Mouse (Mus musculus): ENCODE measurements at regions not wholly inside any gene's neighbourhood (a gene's known extent, or its start where the extent isn't known, plus 50 kb on each side); places are given as distances from the start of the nearest gene placed in this dataset.
"Not testable (repeated sequence)": the region's sequence is repeated elsewhere in the genome, so short reads cannot be mapped to it uniquely, and the experiment has no call there.

- H3K4me2 ChIP-seq; H3K27ac ChIP-seq (replicated peaks); H3K4me3 ChIP-seq; H3K36me3 ChIP-seq; H3K4me1 ChIP-seq (replicated peaks); H3K9ac ChIP-seq; H3K9me3 ChIP-seq; H3K27me3 ChIP-seq; ATAC-seq (ENCODE audit: low FRiP score, low read depth): not testable (repeated sequence)
- 91% methylated on average over 2 of the region's 2 CpGs for WGBS
Measured at GRCm38 (mm10) chr14:52956515-52956914, 461.0 kb upstream of the Olfr1507 start.

GRCm38 (mm10) chr14:52944925-52945324 lies 449.4 kb upstream of the Olfr1507 start:
- H3K4me3 ChIP-seq; H3K4me2 ChIP-seq; H3K9ac ChIP-seq; H3K9me3 ChIP-seq; H3K27me3 ChIP-seq; H3K4me1 ChIP-seq (replicated peaks); ATAC-seq (ENCODE audit: low FRiP score, low read depth); H3K27ac ChIP-seq (replicated peaks); H3K36me3 ChIP-seq: not testable (repeated sequence)
- WGBS: no CpG with 5 or more reads among the region's 3 CpGs

- not testable (repeated sequence) for H3K4me1 ChIP-seq (replicated peaks); ATAC-seq (ENCODE audit: low FRiP score, low read depth); H3K27ac ChIP-seq (replicated peaks); H3K9me3 ChIP-seq; H3K9ac ChIP-seq; H3K4me3 ChIP-seq; H3K27me3 ChIP-seq; H3K36me3 ChIP-seq; H3K4me2 ChIP-seq
Measured at GRCm38 (mm10) chr14:52942438-52942837, 446.9 kb upstream of the Olfr1507 start.

DNA sequence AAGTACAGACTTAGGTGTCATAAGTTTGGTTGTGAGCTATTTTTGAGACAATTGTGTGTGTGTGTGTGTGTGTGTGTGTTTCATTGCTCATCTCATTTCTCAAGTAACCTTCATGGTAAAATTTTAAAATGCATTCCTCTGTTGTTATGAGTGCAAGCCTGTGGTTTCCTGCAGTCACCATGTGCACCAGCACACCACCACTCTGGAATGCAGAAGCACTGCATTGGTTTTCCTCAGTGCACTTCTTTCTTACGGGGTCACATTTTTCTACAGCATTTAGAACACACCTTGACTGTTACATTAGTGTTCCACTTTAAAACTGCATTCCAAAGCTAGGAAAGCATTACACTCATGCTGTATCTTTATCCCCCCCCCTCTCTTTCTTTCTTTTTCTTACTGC lies 446.2 kb upstream of the Olfr1507 start:
- not testable (repeated sequence) for H3K4me1 ChIP-seq (replicated peaks); H3K4me2 ChIP-seq; H3K9me3 ChIP-seq; H3K27ac ChIP-seq (replicated peaks); H3K27me3 ChIP-seq; H3K36me3 ChIP-seq; ATAC-seq (ENCODE audit: low FRiP score, low read depth); H3K9ac ChIP-seq; H3K4me3 ChIP-seq
- WGBS: no CpG with 5 or more reads among the region's 1 CpGs

DNA sequence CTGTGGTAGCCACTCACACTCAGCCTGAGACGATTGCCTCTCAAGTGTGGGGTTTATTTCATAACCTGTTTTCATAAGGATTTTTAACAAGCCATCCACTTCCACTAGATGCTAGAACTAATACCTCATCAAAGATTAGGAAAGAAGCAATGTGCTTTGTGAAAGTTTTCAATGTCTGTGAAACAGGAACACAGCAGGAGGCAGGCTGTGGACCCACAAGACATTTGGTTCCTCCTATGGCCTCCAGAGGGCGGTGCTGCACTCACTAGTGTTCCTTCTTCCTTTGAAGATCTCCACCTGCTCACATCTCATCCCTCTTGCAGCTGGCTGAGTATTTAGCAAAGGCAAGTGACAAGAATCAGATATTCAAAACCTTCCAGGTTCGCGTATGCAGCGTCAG lies 424.6 kb upstream of the Olfr1507 start:
- WGBS: no CpG with 5 or more reads among the region's 5 CpGs
- H3K9ac ChIP-seq; H3K36me3 ChIP-seq; H3K27ac ChIP-seq (replicated peaks); H3K4me1 ChIP-seq (replicated peaks); ATAC-seq (ENCODE audit: low FRiP score, low read depth); H3K9me3 ChIP-seq; H3K27me3 ChIP-seq; H3K4me3 ChIP-seq; H3K4me2 ChIP-seq: not testable (repeated sequence)

DNA sequence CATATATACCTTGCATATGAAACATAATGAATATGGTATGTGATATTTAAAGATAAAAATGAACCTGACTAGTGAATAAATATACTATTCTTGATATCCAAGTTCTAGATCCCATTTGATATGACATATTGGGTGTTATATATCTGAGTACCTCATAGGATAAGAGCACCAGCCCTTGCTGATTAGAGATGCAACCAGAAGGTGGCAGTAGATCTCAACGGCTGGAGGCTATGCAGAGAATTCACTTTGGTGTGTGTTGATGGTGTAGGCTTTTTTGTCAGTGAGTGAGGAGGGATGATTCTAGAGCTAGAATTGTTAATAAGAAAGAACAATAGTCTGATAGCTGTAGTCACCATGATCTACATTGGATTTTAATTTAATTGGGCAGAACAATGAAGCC lies 418.3 kb upstream of the Olfr1507 start:
- ATAC-seq (ENCODE audit: low FRiP score, low read depth): not testable (repeated sequence)
- no CpG with 5 or more reads among the region's 1 CpGs for WGBS

GRCm38 (mm10) chr14:52899629-52900028 lies 404.1 kb upstream of the Olfr1507 start:
- H3K4me2 ChIP-seq; H3K27me3 ChIP-seq; H3K9ac ChIP-seq; H3K27ac ChIP-seq (replicated peaks); H3K36me3 ChIP-seq; ATAC-seq (ENCODE audit: low FRiP score, low read depth); H3K4me1 ChIP-seq (replicated peaks); H3K9me3 ChIP-seq; H3K4me3 ChIP-seq: not testable (repeated sequence)
- no CpG with 5 or more reads among the region's 3 CpGs for WGBS

More for the DNA sequence above, 418.3 kb upstream of the Olfr1507 start:
- H3K9me3 ChIP-seq; H3K4me3 ChIP-seq; H3K27me3 ChIP-seq; H3K4me1 ChIP-seq (replicated peaks); H3K27ac ChIP-seq (replicated peaks); H3K9ac ChIP-seq; H3K36me3 ChIP-seq; H3K4me2 ChIP-seq: not testable (repeated sequence)

DNA sequence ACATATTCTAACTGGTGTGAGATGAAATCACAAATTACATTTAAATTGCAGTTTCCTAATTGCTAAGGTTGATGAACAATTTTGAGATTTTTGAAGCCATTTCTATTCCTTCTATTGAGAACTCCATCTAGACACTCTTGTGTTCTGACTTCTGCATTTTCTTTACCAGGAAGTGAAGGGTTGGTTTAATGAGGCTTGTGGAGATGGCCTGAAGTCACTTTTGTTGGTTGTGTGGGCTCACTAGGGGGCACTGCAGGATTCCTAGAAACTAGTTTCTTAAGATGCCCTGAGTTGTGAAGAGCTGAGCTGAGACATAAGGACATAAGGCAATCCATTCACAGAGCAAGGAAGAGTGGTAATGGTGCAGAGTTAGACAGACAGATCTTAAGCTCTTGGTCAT lies 402.8 kb upstream of the Olfr1507 start:
- ATAC-seq (ENCODE audit: low FRiP score, low read depth); H3K9ac ChIP-seq; H3K27me3 ChIP-seq; H3K4me3 ChIP-seq; H3K4me1 ChIP-seq (replicated peaks); H3K4me2 ChIP-seq; H3K9me3 ChIP-seq; H3K27ac ChIP-seq (replicated peaks); H3K36me3 ChIP-seq: not testable (repeated sequence)

DNA sequence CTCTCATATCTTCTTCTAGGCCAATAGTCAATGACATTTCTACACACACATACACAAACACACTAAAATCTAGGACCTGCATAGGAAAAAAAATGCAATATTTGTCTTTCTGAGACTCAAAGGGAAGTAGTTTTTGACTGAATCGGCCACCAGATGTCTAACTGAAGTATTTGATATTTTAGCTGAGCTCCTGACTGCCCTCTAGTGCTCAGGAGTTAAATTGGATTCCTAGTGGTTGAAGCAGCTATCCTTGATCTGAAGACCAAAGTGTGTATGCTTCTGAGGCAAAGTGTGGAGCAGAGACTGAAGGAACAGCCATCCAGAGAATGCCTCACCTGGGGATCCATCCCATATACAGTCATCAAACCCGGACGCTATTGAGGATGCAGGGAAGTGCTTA lies 384.4 kb upstream of the Olfr1507 start:
- not testable (repeated sequence) for ATAC-seq (ENCODE audit: low FRiP score, low read depth); H3K4me2 ChIP-seq; H3K27ac ChIP-seq (replicated peaks); H3K27me3 ChIP-seq; H3K4me3 ChIP-seq; H3K9ac ChIP-seq; H3K36me3 ChIP-seq; H3K9me3 ChIP-seq; H3K4me1 ChIP-seq (replicated peaks)
- WGBS: no CpG with 5 or more reads among the region's 3 CpGs

DNA sequence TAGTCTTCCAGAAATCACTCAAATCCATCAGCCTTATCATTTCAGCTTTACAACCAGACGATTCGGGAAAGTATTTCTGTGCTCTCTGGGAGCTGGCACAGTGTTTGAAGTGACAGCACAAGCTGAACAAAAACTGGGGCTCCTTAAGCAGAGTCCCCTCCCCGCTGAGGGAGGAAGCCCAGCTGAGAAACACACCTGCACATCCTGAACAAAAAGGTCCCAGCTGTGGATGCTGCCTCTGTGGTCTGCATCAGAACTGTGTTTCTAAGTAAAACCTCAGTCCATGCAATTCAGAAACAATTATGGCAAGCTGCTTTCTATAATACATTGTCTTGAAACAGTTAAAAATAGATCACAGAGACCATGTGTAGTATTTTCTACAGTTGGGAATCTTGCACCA lies 368.3 kb upstream of the Olfr1507 start:
- H3K4me3 ChIP-seq; H3K27ac ChIP-seq (replicated peaks); H3K9me3 ChIP-seq; H3K36me3 ChIP-seq; H3K9ac ChIP-seq; H3K4me1 ChIP-seq (replicated peaks); ATAC-seq (ENCODE audit: low FRiP score, low read depth); H3K27me3 ChIP-seq; H3K4me2 ChIP-seq: not testable (repeated sequence)
- no CpG with 5 or more reads among the region's 3 CpGs for WGBS

- not testable (repeated sequence) for H3K27ac ChIP-seq (replicated peaks); H3K4me1 ChIP-seq (replicated peaks); H3K4me3 ChIP-seq; ATAC-seq (ENCODE audit: low FRiP score, low read depth); H3K4me2 ChIP-seq; H3K9ac ChIP-seq; H3K27me3 ChIP-seq; H3K9me3 ChIP-seq; H3K36me3 ChIP-seq
Measured at GRCm38 (mm10) chr14:52863107-52863506, 367.6 kb upstream of the Olfr1507 start.

- not testable (repeated sequence) for H3K9ac ChIP-seq; H3K27me3 ChIP-seq; H3K4me3 ChIP-seq; H3K4me1 ChIP-seq (replicated peaks); H3K36me3 ChIP-seq; H3K27ac ChIP-seq (replicated peaks); H3K9me3 ChIP-seq; H3K4me2 ChIP-seq; ATAC-seq (ENCODE audit: low FRiP score, low read depth)
- 47% methylated on average over 14 of the region's 20 CpGs for WGBS
Measured at GRCm38 (mm10) chr14:52862491-52862890, 366.9 kb upstream of the Olfr1507 start.

- not testable (repeated sequence) for H3K27ac ChIP-seq (replicated peaks); H3K9me3 ChIP-seq; H3K4me2 ChIP-seq; H3K9ac ChIP-seq; H3K4me1 ChIP-seq (replicated peaks); ATAC-seq (ENCODE audit: low FRiP score, low read depth); H3K27me3 ChIP-seq; H3K4me3 ChIP-seq; H3K36me3 ChIP-seq
- no CpG with 5 or more reads among the region's 2 CpGs for WGBS
Measured at GRCm38 (mm10) chr14:52855339-52855738, 359.8 kb upstream of the Olfr1507 start.

GRCm38 (mm10) chr14:52853598-52853997 lies 358.0 kb upstream of the Olfr1507 start:
- H3K27ac ChIP-seq (replicated peaks); H3K9me3 ChIP-seq: not testable (repeated sequence)

More at GRCm38 (mm10) chr14:52853598-52853997, 358.0 kb upstream of the Olfr1507 start:
- not testable (repeated sequence) for H3K36me3 ChIP-seq; H3K9ac ChIP-seq; H3K27me3 ChIP-seq; H3K4me3 ChIP-seq; ATAC-seq (ENCODE audit: low FRiP score, low read depth); H3K4me1 ChIP-seq (replicated peaks); H3K4me2 ChIP-seq
